Comparison of ENCODE assay signal across 9 mouse cellular contexts in the genomic region with DNA sequence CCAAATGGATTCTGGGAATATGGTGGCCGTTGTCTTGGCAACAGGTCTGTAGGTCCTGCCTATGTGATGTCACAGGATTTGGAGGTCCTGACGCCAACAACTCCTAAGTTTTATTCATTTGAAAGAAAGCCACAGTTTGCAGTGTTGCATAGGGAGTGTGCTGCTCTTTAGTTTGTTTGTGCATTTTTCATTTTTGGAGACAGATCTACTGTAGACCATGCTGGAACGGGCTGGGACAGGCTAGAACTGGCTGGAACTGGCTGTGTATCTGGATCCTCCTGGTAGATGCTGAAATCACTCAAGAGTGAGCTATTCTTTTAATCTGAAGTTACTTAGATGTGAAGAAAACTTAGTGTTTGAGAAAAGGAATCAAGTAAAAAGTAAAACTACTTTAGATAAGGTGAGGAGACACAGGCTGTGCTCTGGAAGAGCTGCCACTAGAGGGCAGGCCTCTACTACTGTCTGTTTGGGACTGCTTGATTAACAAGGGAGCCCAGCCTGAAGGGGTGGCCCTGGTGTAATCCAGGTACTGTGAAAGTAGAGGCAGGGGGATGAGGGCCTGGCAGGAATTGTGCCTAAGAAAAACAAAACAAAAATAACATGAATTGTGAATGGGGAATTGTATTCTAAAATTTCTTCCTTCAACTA. TPM values are rescaled to one million over a fixed set of nuclear protein-coding genes. Genes with fewer than 3 reads are reported as not detected.
A peak's percentile ranks its signal among the peaks of the same experiment; 100 is the strongest.
DNase-seq lines count a peak whose midpoint lies in the region; ATAC-seq and TF ChIP-seq lines count a peak whose summit lies in the region.
"Had no signal": no experiment of that assay in that cellular context is flagged by ENCODE, and none has a peak within 500 bp of the region (broad histone marks: within the 10 kb centered on the region; RNA-seq: fewer than 3 reads in every experiment).

No protein-coding gene starts in this region.

- no peak for TF ChIP-seq EP300 in heart, postnatal 0 days (IDR thresholded peaks at IDR 0.05; ENCODE audit: low read depth)
- TF ChIP-seq EP300 in stomach, postnatal 0 days (optimal IDR thresholded peaks at IDR 0.05), result no peak

- no peak overlapping the region for H3K27ac ChIP-seq in heart, postnatal 0 days (ENCODE audit: low read depth)
- no peak overlapping the region for H3K27ac ChIP-seq in heart, embryonic 12.5 days (ENCODE audit: poor library complexity, severe bottlenecking)
- no peak overlapping the region for H3K27ac ChIP-seq in embryonic fibroblast, embryonic 13.5 days (ENCODE audit: insufficient read depth, low read length)
- no peak overlapping the region for H3K27ac ChIP-seq in midbrain, embryonic 11.5 days (ENCODE audit: low read depth, low read length)
- H3K27ac ChIP-seq in stomach, postnatal 0 days (replicated peaks), result no peak overlapping the region
- H3K27ac ChIP-seq: embryonic facial prominence, embryonic 12.5 days had no signal

- peaks cover 7% of the 10 kb centered on the region; the same call in 1 of the 2 replicates for H3K9me3 ChIP-seq in heart, postnatal 0 days (replicated peaks; ENCODE audit: control insufficient read depth, low read length)
- peaks cover 7% of the 10 kb centered on the region for H3K9me3 ChIP-seq in heart, embryonic 12.5 days (replicated peaks)
- H3K9me3 ChIP-seq in midbrain, embryonic 11.5 days (ENCODE audit: control insufficient read depth, low read length), result no peaks in the 10 kb centered on the region
- no peaks in the 10 kb centered on the region for H3K9me3 ChIP-seq in stomach, postnatal 0 days (ENCODE audit: control insufficient read depth, low read length)

- peak; percentile 74 for TF ChIP-seq CTCF in heart, postnatal 0 days (IDR thresholded peaks at IDR 0.05; ENCODE audit: low read depth)
- TF ChIP-seq CTCF in embryonic fibroblast, embryonic 13.5 days (IDR thresholded peaks at IDR 0.05; ENCODE audit: borderline replicate concordance, insufficient read depth, low read length), result peak; percentile 58; the same call in 1 of the 2 replicates
- TF ChIP-seq CTCF in stomach, postnatal 0 days (IDR thresholded peaks at IDR 0.05; ENCODE audit: low read depth), result peak; percentile 87

- TF ChIP-seq POLR2A in embryonic fibroblast, embryonic 13.5 days (IDR thresholded peaks at IDR 0.05; ENCODE audit: low read depth, low read length), result no peak

- H3K27me3 ChIP-seq in heart, postnatal 0 days (ENCODE audit: control insufficient read depth, insufficient read depth, low read length), result no peaks in the 10 kb centered on the region
- no peaks in the 10 kb centered on the region for H3K27me3 ChIP-seq in heart, embryonic 12.5 days (replicated peaks)
- no peaks in the 10 kb centered on the region for H3K27me3 ChIP-seq in midbrain, embryonic 11.5 days (ENCODE audit: control insufficient read depth, insufficient read depth, low read length)
- no peaks in the 10 kb centered on the region for H3K27me3 ChIP-seq in stomach, postnatal 0 days (ENCODE audit: control insufficient read depth, insufficient read depth, low read length)
- H3K27me3 ChIP-seq: embryonic facial prominence, embryonic 12.5 days had no signal

- peak; percentile 47 for DNase-seq in heart, postnatal 0 days (ENCODE audit: low spot score)
- DNase-seq in adrenal gland, postnatal 25 days, result peak; percentile 36
- peak; percentile 51 for DNase-seq in induced T-regulatory cell, adult 2 months (ENCODE audit: low read depth)
- peak; percentile 39 to 59 for DNase-seq in left cerebral cortex, postnatal 14 days (ENCODE audit: low spot score in 2 of 2)
- peak; percentile 83 for DNase-seq in midbrain, embryonic 11.5 days (ENCODE audit: low spot score, missing footprints)
- DNase-seq in stomach, postnatal 0 days (ENCODE audit: low spot score), result peak; percentile 43

- WGBS in heart, postnatal 0 days, result 94% methylated on average over 3 of the region's 3 CpGs
- WGBS in heart, embryonic 12.5 days, result 89% methylated on average over 3 of the region's 3 CpGs
- 91% methylated on average over 3 of the region's 3 CpGs for WGBS in midbrain, embryonic 11.5 days
- WGBS in stomach, postnatal 0 days, result 86% methylated on average over 3 of the region's 3 CpGs

- peak; percentile 51; the same call in 1 of the 2 replicates for ATAC-seq in heart, postnatal 0 days (ENCODE audit: insufficient read depth, low read depth)
- ATAC-seq in heart, embryonic 12.5 days (ENCODE audit: insufficient number of reproducible peaks, low FRiP score), result no peak
- ATAC-seq in midbrain, embryonic 11.5 days (ENCODE audit: low FRiP score), result 0 out of 2 replicates have a peak, but pooled peaks have one; percentile 50
- no peak for ATAC-seq in stomach, postnatal 0 days (ENCODE audit: low FRiP score, low TSS enrichment)

- no peaks in the 10 kb centered on the region for H3K36me3 ChIP-seq in heart, postnatal 0 days (replicated peaks; ENCODE audit: control insufficient read depth, insufficient read depth, low read length)
- H3K36me3 ChIP-seq in heart, embryonic 12.5 days, result no peaks in the 10 kb centered on the region
- H3K36me3 ChIP-seq in midbrain, embryonic 11.5 days (ENCODE audit: control insufficient read depth, insufficient read depth, low read length), result no peaks in the 10 kb centered on the region
- H3K36me3 ChIP-seq in stomach, postnatal 0 days (ENCODE audit: control insufficient read depth, insufficient read depth, low read length), result no peaks in the 10 kb centered on the region
- H3K36me3 ChIP-seq: embryonic facial prominence, embryonic 12.5 days had no signal

- H3K4me1 ChIP-seq in heart, postnatal 0 days (ENCODE audit: control insufficient read depth, insufficient read depth), result no peaks in the 10 kb centered on the region
- H3K4me1 ChIP-seq in heart, embryonic 12.5 days (replicated peaks), result no peaks in the 10 kb centered on the region
- H3K4me1 ChIP-seq in embryonic fibroblast, embryonic 13.5 days (ENCODE audit: control insufficient read depth, insufficient read depth, low read length), result no peaks in the 10 kb centered on the region
- no peaks in the 10 kb centered on the region for H3K4me1 ChIP-seq in midbrain, embryonic 11.5 days (ENCODE audit: control insufficient read depth, insufficient read depth, low read length)
- no peaks in the 10 kb centered on the region for H3K4me1 ChIP-seq in stomach, postnatal 0 days (replicated peaks; ENCODE audit: control insufficient read depth, insufficient read depth)
- H3K4me1 ChIP-seq: embryonic facial prominence, embryonic 12.5 days had no signal

- H3K4me3 ChIP-seq in heart, postnatal 0 days (ENCODE audit: low read depth, low read length), result no peak overlapping the region
- no peak overlapping the region for H3K4me3 ChIP-seq in heart, embryonic 12.5 days
- no peak overlapping the region for H3K4me3 ChIP-seq in embryonic fibroblast, embryonic 13.5 days (ENCODE audit: insufficient read depth, low read length)
- no peak overlapping the region for H3K4me3 ChIP-seq in midbrain, embryonic 11.5 days (ENCODE audit: low read depth, low read length)
- H3K4me3 ChIP-seq in stomach, postnatal 0 days (ENCODE audit: low read depth, low read length), result no peak overlapping the region
- H3K4me3 ChIP-seq: embryonic facial prominence, embryonic 12.5 days had no signal

- intact Hi-C loops in left cerebral cortex, postnatal 14 days (cut with DNase I), result no loop called here

- H3K9ac ChIP-seq in heart, postnatal 0 days (replicated peaks; ENCODE audit: low read depth, low read length), result no peak overlapping the region
- H3K9ac ChIP-seq in heart, embryonic 12.5 days, result no peak overlapping the region
- H3K9ac ChIP-seq in midbrain, embryonic 11.5 days (ENCODE audit: low read length), result no peak overlapping the region
- no peak overlapping the region for H3K9ac ChIP-seq in stomach, postnatal 0 days (ENCODE audit: low read length)
- H3K9ac ChIP-seq: embryonic facial prominence, embryonic 12.5 days had no signal

- H3K4me2 ChIP-seq in heart, postnatal 0 days (ENCODE audit: low read depth, low read length), result no peak overlapping the region
- no peak overlapping the region for H3K4me2 ChIP-seq in heart, embryonic 12.5 days
- H3K4me2 ChIP-seq in midbrain, embryonic 11.5 days, result no peak overlapping the region
- no peak overlapping the region for H3K4me2 ChIP-seq in stomach, postnatal 0 days (replicated peaks; ENCODE audit: low read depth)
- H3K4me2 ChIP-seq: embryonic facial prominence, embryonic 12.5 days had no signal

RNA-seq across cellular contexts. Expression of a gene that starts 43.0 kb away (rescaled TPM):
- 17.2 and 18.9 TPM in 2 replicates for total RNA-seq in heart, postnatal 0 days (2014; rRNA removed; ENCODE audit: low replicate concordance)
- 5.2 and 5.5 TPM in 2 replicates for polyA plus RNA-seq in heart, postnatal 0 days (2015; fragmentation: Nextera tagmentation; extraction: Ambion mirVana)
- 7.8 and 8.0 TPM in 2 replicates for polyA plus RNA-seq in heart, embryonic 12.5 days (2016; fragmentation: Nextera tagmentation; extraction: Ambion mirVana)
- 11.3 and 15.3 TPM in 2 replicates for total RNA-seq in adrenal gland, postnatal 25 days (2021)
- polyA plus RNA-seq in embryonic fibroblast, embryonic 13.5 days (2011; ENCODE audit: insufficient read length, low read depth, missing spikeins), result 7.6 and 8.8 TPM in 2 replicates
- 10 to 100 TPM; 24.6 to 28.3 TPM for total RNA-seq in left cerebral cortex, postnatal 14 days (2021)
- polyA plus RNA-seq in midbrain, embryonic 11.5 days (2014; fragmentation: Nextera tagmentation; extraction: Ambion mirVana), result 17.4 and 21.1 TPM in 2 replicates
- 4.0 and 5.8 TPM in 2 replicates for polyA plus RNA-seq in stomach, postnatal 0 days (2015; fragmentation: Nextera tagmentation; extraction: Ambion mirVana)

RNA-seq across cellular contexts. Expression of a gene that starts 49.0 kb away (rescaled TPM):
- total RNA-seq in heart, postnatal 0 days (2014; rRNA removed; ENCODE audit: low replicate concordance), result 41.5 and 47.1 TPM in 2 replicates
- 50.9 and 54.7 TPM in 2 replicates for polyA plus RNA-seq in heart, postnatal 0 days (2015; fragmentation: Nextera tagmentation; extraction: Ambion mirVana)
- polyA plus RNA-seq in heart, embryonic 12.5 days (2016; fragmentation: Nextera tagmentation; extraction: Ambion mirVana), result 48.1 and 51.6 TPM in 2 replicates
- 38.4 and 42.4 TPM in 2 replicates for total RNA-seq in adrenal gland, postnatal 25 days (2021)
- polyA plus RNA-seq in embryonic fibroblast, embryonic 13.5 days (2011; ENCODE audit: insufficient read length, low read depth, missing spikeins), result 27.8 and 30.8 TPM in 2 replicates
- total RNA-seq in left cerebral cortex, postnatal 14 days (2021), result 10 to 100 TPM; 39.3 to 42.0 TPM
- polyA plus RNA-seq in midbrain, embryonic 11.5 days (2014; fragmentation: Nextera tagmentation; extraction: Ambion mirVana), result 50.6 and 54.2 TPM in 2 replicates
- 62.1 and 65.0 TPM in 2 replicates for polyA plus RNA-seq in stomach, postnatal 0 days (2015; fragmentation: Nextera tagmentation; extraction: Ambion mirVana)

Comparison
In these comparisons a context has a peak if more than half of its experiments do, and no peak if none do; other contexts are left out.
1. ATAC-seq: peak in heart, postnatal 0 days (single experiment) and midbrain, embryonic 11.5 days (single experiment); none in heart, embryonic 12.5 days (single experiment) and stomach, postnatal 0 days (single experiment).
2. Peak in every context shown above with its lines, with median percentiles within 50 percentile points of each other: DNase-seq and CTCF ChIP-seq.